Mouse (Mus musculus): Measurements from ENCODE around the gene Grin2b. TPM values are rescaled to one million over a fixed set of nuclear protein-coding genes. Genes with fewer than 3 reads are reported as not detected.

Grin2b gene
- polyA plus RNA-seq, 1 experiment = not detected

DNA sequence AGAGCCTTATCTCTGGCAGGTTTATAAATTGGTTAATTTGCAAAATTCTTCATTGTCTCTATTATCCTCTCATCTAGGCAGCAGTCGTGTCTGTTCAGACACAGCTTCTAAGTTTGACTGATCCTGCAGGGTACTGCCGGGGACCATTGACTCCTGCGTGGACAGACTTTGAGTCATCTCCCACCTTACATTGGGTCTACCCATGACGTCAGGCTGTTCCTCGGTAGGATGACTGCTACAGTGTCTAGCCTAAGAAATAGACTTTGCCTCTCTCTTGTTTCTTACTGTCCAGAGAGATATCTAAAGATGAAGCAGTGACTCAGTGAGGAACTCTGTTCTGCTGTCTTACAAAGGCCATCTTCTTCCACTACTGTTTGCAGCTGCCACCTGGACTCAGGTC lies 229.0 kb downstream of the Grin2b start:
- Histone ChIP-seq H3K36me3 (ENCODE audit: control insufficient read depth) (no peaks in the 10 kb centered on the region), H3K4me1 (ENCODE audit: control insufficient read depth) (no peaks in the 10 kb centered on the region), H3K9me3 (ENCODE audit: control insufficient read depth, low read length) (peaks cover 17% of the 10 kb centered on the region), H3K27me3 (ENCODE audit: control insufficient read depth) (no peaks in the 10 kb centered on the region), H3K4me3 (replicated peaks) (no peak overlapping the region)
- TF ChIP-seq GATA1 (IDR thresholded peaks at IDR 0.05; ENCODE audit: low read length) (no peak), TAL1 (IDR thresholded peaks at IDR 0.05; ENCODE audit: low read length) (no peak)

DNA sequence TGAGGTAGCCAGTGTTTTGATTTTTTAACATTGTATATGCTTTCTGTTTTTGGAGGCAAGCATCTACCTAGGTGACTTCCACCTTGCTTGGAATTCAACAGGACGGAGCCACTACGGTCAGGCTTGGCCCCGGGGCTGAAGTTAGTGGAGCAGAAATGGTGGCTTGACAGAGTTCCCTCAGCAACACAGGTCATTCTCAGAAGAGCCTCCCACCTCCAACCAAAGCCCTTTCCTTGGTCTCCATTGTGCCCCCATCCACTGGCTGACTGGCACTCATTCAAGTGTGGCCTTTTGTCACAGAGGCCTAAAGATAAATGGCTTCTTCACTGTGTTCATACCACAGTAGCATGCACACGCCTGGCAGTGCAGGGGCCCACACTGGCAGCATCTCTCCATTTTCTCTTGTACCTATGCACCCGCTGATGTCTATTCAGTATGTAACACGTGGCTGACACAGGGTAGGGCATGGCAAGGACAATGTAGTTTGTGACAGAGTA lies 230.1 kb downstream of the Grin2b start:
- Histone ChIP-seq H3K4me1 (ENCODE audit: control insufficient read depth) (no peaks in the 10 kb centered on the region), H3K27me3 (ENCODE audit: control insufficient read depth) (no peaks in the 10 kb centered on the region), H3K36me3 (ENCODE audit: control insufficient read depth) (no peaks in the 10 kb centered on the region), H3K9me3 (ENCODE audit: control insufficient read depth, low read length) (peaks cover 17% of the 10 kb centered on the region), H3K4me3 (replicated peaks) (no peak overlapping the region)
- TF ChIP-seq TAL1 (IDR thresholded peaks at IDR 0.05; ENCODE audit: low read length) = no peak
- no peak for TF ChIP-seq GATA1 (IDR thresholded peaks at IDR 0.05; ENCODE audit: low read length)

DNA sequence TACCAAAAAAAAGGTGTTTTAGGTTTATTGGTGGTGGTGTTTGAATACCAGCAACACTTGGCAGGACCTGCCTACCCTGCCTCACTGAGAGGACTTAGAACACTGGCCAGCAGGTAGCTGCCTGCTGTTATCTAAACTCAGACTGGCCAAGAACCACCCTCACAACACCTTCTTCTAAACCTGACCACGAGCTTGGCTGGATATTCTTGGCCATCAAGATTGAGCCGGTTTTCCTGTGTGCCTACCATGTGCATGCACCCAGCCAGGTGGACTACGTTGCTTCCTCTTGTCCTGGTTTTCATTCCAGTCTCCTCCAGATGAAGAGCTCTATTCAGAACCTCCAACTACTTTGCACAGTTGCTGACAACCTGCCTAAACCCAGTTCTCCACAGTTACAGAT lies 240.4 kb downstream of the Grin2b start:
- H3K4me3 ChIP-seq (replicated peaks) = no peak overlapping the region
- H3K36me3 ChIP-seq (ENCODE audit: control insufficient read depth) = no peaks in the 10 kb centered on the region
- H3K27me3 ChIP-seq (ENCODE audit: control insufficient read depth) = no peaks in the 10 kb centered on the region
- H3K4me1 ChIP-seq (ENCODE audit: control insufficient read depth) = no peaks in the 10 kb centered on the region
- peaks cover 11% of the 10 kb centered on the region for H3K9me3 ChIP-seq (ENCODE audit: control insufficient read depth, low read length)
- TF ChIP-seq GATA1 (IDR thresholded peaks at IDR 0.05; ENCODE audit: low read length) (no peak), TAL1 (IDR thresholded peaks at IDR 0.05; ENCODE audit: low read length) (no peak)

DNA sequence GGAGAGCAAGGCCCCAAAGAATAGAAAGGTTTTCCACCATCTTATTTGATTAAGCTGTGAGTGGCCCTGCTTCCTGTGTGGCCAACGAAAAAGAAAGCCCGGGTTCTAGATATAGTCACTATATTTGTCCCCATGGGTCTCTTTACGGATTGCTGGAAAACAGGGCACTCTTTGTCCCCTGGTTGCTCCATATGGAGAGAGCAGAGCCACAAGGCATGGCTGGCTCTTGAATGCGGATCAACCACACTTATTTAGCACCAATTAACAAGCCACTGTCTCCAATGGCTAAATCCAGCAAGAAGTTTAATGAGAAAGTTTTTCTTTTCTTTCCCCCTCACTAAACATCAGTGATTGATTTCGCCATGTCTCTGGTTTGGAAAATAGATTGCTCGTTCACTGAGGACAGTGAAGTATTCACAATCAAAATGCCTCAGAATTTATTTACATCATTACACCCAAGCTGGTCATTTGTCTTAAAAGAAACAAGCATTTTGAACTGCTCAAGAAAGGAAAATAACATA lies 240.9 kb downstream of the Grin2b start:
- no peaks in the 10 kb centered on the region for H3K4me1 ChIP-seq (ENCODE audit: control insufficient read depth)
- H3K27me3 ChIP-seq (ENCODE audit: control insufficient read depth) = no peaks in the 10 kb centered on the region
- no peaks in the 10 kb centered on the region for H3K36me3 ChIP-seq (ENCODE audit: control insufficient read depth)
- TF ChIP-seq TAL1 (IDR thresholded peaks at IDR 0.05; ENCODE audit: low read length) = no peak
- no peak for TF ChIP-seq GATA1 (IDR thresholded peaks at IDR 0.05; ENCODE audit: low read length)
- H3K9me3 ChIP-seq (ENCODE audit: control insufficient read depth, low read length) = peaks cover 11% of the 10 kb centered on the region
- no peak overlapping the region for H3K4me3 ChIP-seq (replicated peaks)

DNA sequence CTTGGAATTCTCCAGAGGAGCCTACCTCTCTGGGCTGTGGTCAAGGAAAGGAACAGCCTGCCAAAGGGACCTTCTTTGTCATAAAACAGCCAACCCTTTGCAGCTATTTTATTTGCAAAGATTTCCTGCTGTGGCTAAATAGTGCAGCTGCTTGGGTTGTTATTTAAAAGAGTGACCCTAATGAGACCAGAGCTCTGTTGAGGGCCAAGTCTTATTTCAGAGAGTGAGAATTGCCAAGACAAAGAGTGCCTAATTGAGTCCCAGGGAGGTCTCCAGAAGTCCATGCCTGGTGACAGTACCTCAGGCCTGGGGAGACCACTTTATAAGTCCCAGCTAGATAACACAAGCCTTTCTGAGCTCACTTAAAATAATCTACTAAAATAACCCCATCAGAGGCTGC lies 255.6 kb downstream of the Grin2b start:
- H3K9me3 ChIP-seq (ENCODE audit: control insufficient read depth, low read length) = peaks cover 18% of the 10 kb centered on the region

DNA sequence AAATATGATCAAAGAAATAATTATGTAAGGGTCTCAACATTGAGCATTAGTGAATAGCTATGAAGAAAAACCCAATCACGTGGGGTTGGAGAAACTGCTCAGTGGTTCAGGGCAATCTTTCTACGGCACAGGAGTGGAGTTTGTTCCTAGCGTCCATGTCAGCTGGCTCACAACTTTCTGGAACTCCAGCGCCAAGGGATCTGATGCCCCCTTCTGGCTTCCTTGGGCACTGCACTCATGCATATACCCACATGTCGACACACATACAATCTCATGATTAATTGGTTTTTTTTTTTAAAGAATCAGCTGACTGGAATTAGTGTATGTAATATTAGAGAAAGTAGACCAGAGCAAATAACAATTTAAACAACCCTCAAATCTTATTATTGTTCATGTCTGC lies 258.7 kb downstream of the Grin2b start:
- TF ChIP-seq GATA1 (IDR thresholded peaks at IDR 0.05; ENCODE audit: low read length) (no peak), TAL1 (IDR thresholded peaks at IDR 0.05; ENCODE audit: low read length) (no peak)

More for the DNA sequence above, 255.6 kb downstream of the Grin2b start:
- Histone ChIP-seq H3K27me3 (ENCODE audit: control insufficient read depth) (no peaks in the 10 kb centered on the region), H3K36me3 (ENCODE audit: control insufficient read depth) (no peaks in the 10 kb centered on the region), H3K4me3 (replicated peaks) (no peak overlapping the region), H3K4me1 (ENCODE audit: control insufficient read depth) (no peaks in the 10 kb centered on the region)
- TF ChIP-seq TAL1 (IDR thresholded peaks at IDR 0.05; ENCODE audit: low read length) (no peak), GATA1 (IDR thresholded peaks at IDR 0.05; ENCODE audit: low read length) (no peak)

DNA sequence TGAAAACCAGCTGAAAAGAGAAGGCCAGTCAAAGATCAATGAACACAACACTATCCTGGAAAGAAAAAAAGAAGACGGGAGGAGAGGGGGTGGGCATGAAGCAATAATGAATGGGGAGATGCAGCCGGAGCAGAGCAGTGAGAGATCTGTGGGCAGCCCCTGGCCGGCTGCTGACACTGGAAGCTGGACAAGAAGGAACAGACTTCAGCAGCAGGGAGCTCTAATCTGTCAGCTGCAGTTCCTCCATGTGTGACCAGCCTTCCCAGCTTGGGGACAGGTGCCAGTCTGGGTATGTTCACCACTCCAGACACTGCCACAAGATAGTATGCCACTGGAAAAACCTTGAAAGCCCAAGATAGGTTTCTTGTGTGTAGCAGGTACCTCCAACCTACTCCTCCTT lies 261.2 kb downstream of the Grin2b start:
- Histone ChIP-seq H3K4me1 (ENCODE audit: control insufficient read depth) (no peaks in the 10 kb centered on the region), H3K9me3 (ENCODE audit: control insufficient read depth, low read length) (peaks cover 6% of the 10 kb centered on the region; the same call in 1 of the 2 replicates), H3K27me3 (ENCODE audit: control insufficient read depth) (no peaks in the 10 kb centered on the region), H3K4me3 (replicated peaks) (no peak overlapping the region), H3K36me3 (ENCODE audit: control insufficient read depth) (no peaks in the 10 kb centered on the region)
- TF ChIP-seq TAL1 (IDR thresholded peaks at IDR 0.05; ENCODE audit: low read length) (no peak), GATA1 (IDR thresholded peaks at IDR 0.05; ENCODE audit: low read length) (no peak)

More for the DNA sequence above, 258.7 kb downstream of the Grin2b start:
- Histone ChIP-seq H3K4me1 (ENCODE audit: control insufficient read depth) (no peaks in the 10 kb centered on the region), H3K27me3 (ENCODE audit: control insufficient read depth) (no peaks in the 10 kb centered on the region), H3K4me3 (replicated peaks) (no peak overlapping the region), H3K9me3 (ENCODE audit: control insufficient read depth, low read length) (peaks cover 9% of the 10 kb centered on the region; the same call in 1 of the 2 replicates), H3K36me3 (ENCODE audit: control insufficient read depth) (no peaks in the 10 kb centered on the region)

DNA sequence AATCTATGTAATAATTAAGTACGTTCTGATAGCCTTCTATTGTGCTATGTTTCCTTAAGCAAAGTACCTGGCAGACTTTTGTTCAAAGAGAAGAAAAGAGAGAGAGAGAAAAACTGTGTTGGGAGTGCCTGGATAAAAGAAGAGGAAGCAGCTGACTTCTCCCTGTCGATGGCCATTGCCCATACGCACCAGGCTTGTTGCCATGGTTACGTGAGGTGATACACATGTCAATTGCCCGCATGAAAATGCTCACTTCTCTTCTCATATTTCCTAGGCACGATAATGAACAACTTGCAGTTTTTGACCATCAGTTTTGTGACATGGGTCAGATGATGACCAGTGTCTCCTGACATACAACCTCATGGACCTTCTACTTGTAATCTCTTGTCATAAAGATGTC lies 262.2 kb downstream of the Grin2b start:
- H3K36me3 ChIP-seq (ENCODE audit: control insufficient read depth) = no peaks in the 10 kb centered on the region
- TF ChIP-seq TAL1 (IDR thresholded peaks at IDR 0.05; ENCODE audit: low read length) (no peak), GATA1 (IDR thresholded peaks at IDR 0.05; ENCODE audit: low read length) (no peak)
- no peak overlapping the region for H3K4me3 ChIP-seq (replicated peaks)
- no peaks in the 10 kb centered on the region for H3K4me1 ChIP-seq (ENCODE audit: control insufficient read depth)
- no peaks in the 10 kb centered on the region for H3K27me3 ChIP-seq (ENCODE audit: control insufficient read depth)
- peaks cover 6% of the 10 kb centered on the region; the same call in 1 of the 2 replicates for H3K9me3 ChIP-seq (ENCODE audit: control insufficient read depth, low read length)

DNA sequence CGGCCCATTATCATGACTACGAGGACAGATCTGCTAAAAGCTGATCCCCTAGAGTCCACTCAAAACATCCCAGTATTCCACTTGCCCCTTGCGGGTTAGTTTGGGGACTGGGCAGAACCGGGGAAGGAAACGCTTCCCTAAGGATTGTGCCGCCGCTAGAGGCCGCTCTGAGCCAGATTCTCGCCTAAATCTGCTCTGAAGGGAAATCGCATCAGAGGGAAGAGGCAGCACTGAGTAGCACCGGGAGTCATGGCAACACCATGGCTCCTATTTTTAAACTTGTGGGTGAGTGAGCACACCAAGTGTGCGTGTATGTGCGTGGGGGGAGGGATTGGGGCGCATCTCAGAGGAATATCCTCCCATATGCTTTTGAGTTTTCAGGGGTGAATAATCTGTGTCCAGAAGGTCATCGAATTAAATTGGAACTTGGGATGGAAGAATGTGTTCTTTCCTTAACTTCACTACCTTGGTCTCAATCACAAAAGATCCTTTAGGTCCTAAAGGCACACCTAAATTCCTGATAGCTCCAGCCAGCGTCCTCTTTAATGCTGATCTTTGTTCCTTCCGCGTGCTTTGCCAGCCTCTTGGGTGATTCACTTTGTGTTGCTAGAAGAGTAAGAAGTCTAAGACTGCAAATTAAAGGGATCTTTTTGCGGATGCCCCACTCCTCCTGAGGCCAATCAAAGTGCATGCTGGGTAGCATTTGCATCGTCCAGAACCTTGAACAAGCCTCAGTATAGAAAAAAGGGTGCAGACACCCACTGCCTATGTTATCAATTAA lies 265.6 kb downstream of the Grin2b start:
- TF ChIP-seq TAL1 (IDR thresholded peaks at IDR 0.05; ENCODE audit: low read length) (no peak), GATA1 (IDR thresholded peaks at IDR 0.05; ENCODE audit: low read length) (no peak)
- H3K36me3 ChIP-seq (ENCODE audit: control insufficient read depth) = no peaks in the 10 kb centered on the region
- H3K4me1 ChIP-seq (ENCODE audit: control insufficient read depth) = no peaks in the 10 kb centered on the region
- no peak overlapping the region for H3K4me3 ChIP-seq (replicated peaks)
- H3K9me3 ChIP-seq (ENCODE audit: control insufficient read depth, low read length) = no peaks in the 10 kb centered on the region; the same call in 1 of the 2 replicates
- H3K27me3 ChIP-seq (ENCODE audit: control insufficient read depth) = no peaks in the 10 kb centered on the region

Data from erythroblast, embryonic 14.5 days (primary cell).